Mouse (Mus musculus) neural tube, embryonic 15.5 days (tissue): Measurements from ENCODE around the gene Gm20388. TPM values are rescaled to one million over a fixed set of nuclear protein-coding genes. Genes with fewer than 3 reads are reported as not detected.

Experiments
- ATAC-seq: fragments of 200-750 bp; cut with Nextera tagmentation; 2 replicates; pipeline ENCODE4 v1.8.0; 2017; ENCODE audit warnings: mild to moderate bottlenecking, moderate TSS enrichment, moderate library complexity; ENCODE audit not compliant: low FRiP score
- H3K27ac ChIP-seq: fragments of 300-500 bp; sonication (generic); replicated peaks from 2 replicates; pipeline ENCODE4 v1.5.1; 2015; ENCODE audit warnings: mild to moderate bottlenecking, inconsistent platforms
- H3K27me3 ChIP-seq: fragments of 300-500 bp; sonication (generic); replicated peaks from 2 replicates; pipeline ENCODE4 v1.6.1; 2015; ENCODE audit warnings: inconsistent platforms
- H3K36me3 ChIP-seq: fragments of 300-500 bp; sonication (generic); 2 replicates; pipeline ENCODE4 v1.6.1; 2015; ENCODE audit warnings: inconsistent platforms
- H3K4me1 ChIP-seq: fragments of 300-500 bp; sonication (generic); 2 replicates; pipeline ENCODE4 v1.6.1; 2015; ENCODE audit warnings: inconsistent platforms
- H3K4me2 ChIP-seq: fragments of 300-500 bp; sonication (generic); 2 replicates; pipeline ENCODE4 v1.6.1; 2015; ENCODE audit warnings: inconsistent platforms, mild to moderate bottlenecking, moderate library complexity
- H3K4me3 ChIP-seq: fragments of 300-500 bp; sonication (generic); replicated peaks from 2 replicates; pipeline ENCODE4 v1.5.1; 2015; ENCODE audit warnings: mild to moderate bottlenecking, inconsistent platforms
- H3K9ac ChIP-seq: fragments of 300-500 bp; sonication (generic); replicated peaks from 2 replicates; pipeline ENCODE4 v1.6.1; 2015; ENCODE audit warnings: mild to moderate bottlenecking, inconsistent platforms
- H3K9me3 ChIP-seq: fragments of 300-500 bp; sonication (generic); replicated peaks from 2 replicates; pipeline ENCODE4 v1.6.1; 2016; ENCODE audit warnings: inconsistent platforms
- WGBS: fragments of 180-500 bp; shearing (Covaris S2); methylation state at CpG from one replicate; pipeline ENCODE4 v1.1.7; 2015; ENCODE audit warnings: mixed read lengths; 5-methylcytosine and 5-hydroxymethylcytosine counted together
- polyA plus RNA-seq: library from polyadenylated mRNA; unstranded; fragments of >200 nt; fragmentation: Nextera tagmentation; extraction: Ambion mirVana; gene quantifications from 2 replicates; pipeline ENCODE4 v1.2.1, GENCODE M21; 2015

Gene Gm20388
- polyA plus RNA-seq, 1 experiment from 2014 or later = not detected

DNA sequence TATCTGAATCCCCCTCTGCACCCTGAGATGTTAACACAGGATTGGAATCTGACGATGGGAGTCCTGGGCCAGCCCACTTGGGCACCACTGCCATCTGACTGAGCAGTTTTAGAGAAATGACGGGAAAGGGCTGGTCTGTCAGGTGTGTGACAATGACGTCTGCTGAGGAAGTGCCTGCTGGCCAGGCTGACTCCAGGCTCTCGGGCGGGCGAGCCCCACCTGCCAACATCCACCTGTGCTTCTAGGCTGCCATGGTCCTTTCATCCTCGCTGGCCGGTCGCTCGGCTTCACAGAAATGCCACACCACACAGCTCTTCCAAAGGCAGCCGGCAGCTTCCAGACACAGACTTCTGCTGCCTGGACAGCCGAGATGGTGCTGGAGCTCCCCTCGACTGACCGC is 1689.2 kb downstream of the Gm20388 start:
- Histone ChIP-seq H3K9me3 (no peaks in the 10 kb centered on the region), H3K4me1 (no peaks in the 10 kb centered on the region), H3K27me3 (no peaks in the 10 kb centered on the region), H3K27ac (no peak overlapping the region), H3K36me3 (peaks cover 76% of the 10 kb centered on the region), H3K4me3 (no peak overlapping the region), H3K9ac (no peak overlapping the region), H3K4me2 (no peak overlapping the region)
- 94% methylated on average over 14 of the region's 14 CpGs for WGBS
- ATAC-seq = no peak

- Histone ChIP-seq H3K36me3 (peaks cover 84% of the 10 kb centered on the region), H3K9ac (no peak overlapping the region), H3K4me1 (no peaks in the 10 kb centered on the region), H3K4me2 (no peak overlapping the region), H3K9me3 (no peaks in the 10 kb centered on the region), H3K27ac (no peak overlapping the region), H3K4me3 (no peak overlapping the region), H3K27me3 (no peaks in the 10 kb centered on the region)
- no peak for ATAC-seq
- WGBS = 97% methylated on average over 12 of the region's 12 CpGs
Observed at GRCm38 (mm10) chr8:121602411-121602810, 1691.8 kb downstream of the Gm20388 start.

DNA sequence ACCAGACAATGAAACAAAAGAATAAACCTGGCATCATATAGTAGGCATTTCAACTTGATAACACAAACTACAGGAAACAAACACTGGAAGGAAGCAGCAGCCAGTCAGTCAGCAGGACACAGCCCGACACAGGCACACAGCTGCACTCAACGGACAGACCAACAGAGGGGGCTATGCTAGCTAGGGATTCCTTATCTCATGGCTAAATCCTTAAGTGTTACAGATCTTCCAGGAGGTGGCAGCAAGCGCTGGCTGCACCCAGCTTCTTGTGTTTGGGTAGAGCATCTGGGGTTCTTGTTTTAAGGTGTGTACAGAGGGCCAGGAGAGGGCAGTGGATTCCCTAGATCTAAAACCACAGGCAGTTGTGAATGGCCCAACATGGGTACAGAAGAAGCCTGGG is 1692.2 kb downstream of the Gm20388 start:
- Histone ChIP-seq H3K4me1 (no peaks in the 10 kb centered on the region), H3K9me3 (no peaks in the 10 kb centered on the region), H3K27ac (no peak overlapping the region), H3K4me3 (no peak overlapping the region), H3K4me2 (no peak overlapping the region), H3K27me3 (no peaks in the 10 kb centered on the region), H3K36me3 (peaks cover 84% of the 10 kb centered on the region), H3K9ac (no peak overlapping the region)
- ATAC-seq = no peak
- 23% methylated on average over 3 of the region's 3 CpGs for WGBS

DNA sequence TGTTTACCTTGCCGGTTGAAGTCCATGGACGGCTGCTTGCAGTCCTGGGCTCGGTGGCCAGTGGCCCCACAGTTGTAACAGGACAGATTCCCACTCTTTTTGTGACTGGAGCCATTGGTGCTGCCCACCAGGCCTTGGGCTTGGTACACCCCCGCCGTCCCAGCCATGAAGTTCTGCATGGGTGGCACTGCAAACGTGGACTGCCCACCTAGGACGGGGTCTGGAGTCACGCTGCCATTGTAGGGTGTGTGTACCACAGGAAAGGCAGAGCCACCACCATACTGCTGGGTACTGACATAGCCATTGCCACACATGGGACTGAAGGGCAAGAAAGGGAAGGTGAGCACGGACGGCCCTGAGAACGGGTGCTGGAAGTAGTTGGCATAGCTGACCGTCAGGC is 1693.2 kb downstream of the Gm20388 start:
- no peak for ATAC-seq
- Histone ChIP-seq H3K36me3 (peaks cover 87% of the 10 kb centered on the region), H3K9ac (no peak overlapping the region)

GRCm38 (mm10) chr8:121607661-121608060 is 1697.0 kb downstream of the Gm20388 start:
- 88% methylated on average over 5 of the region's 5 CpGs for WGBS
- H3K4me1 ChIP-seq = no peaks in the 10 kb centered on the region
- H3K36me3 ChIP-seq = peaks cover 76% of the 10 kb centered on the region
- no peaks in the 10 kb centered on the region for H3K9me3 ChIP-seq
- H3K9ac ChIP-seq = no peak overlapping the region
- H3K27ac ChIP-seq = no peak overlapping the region
- no peaks in the 10 kb centered on the region for H3K27me3 ChIP-seq
- no peak overlapping the region for H3K4me3 ChIP-seq
- no peak for ATAC-seq
- H3K4me2 ChIP-seq = no peak overlapping the region

More for the DNA sequence above, 1693.2 kb downstream of the Gm20388 start:
- Histone ChIP-seq H3K27me3 (no peaks in the 10 kb centered on the region), H3K27ac (no peak overlapping the region), H3K4me3 (no peak overlapping the region), H3K4me1 (no peaks in the 10 kb centered on the region), H3K9me3 (no peaks in the 10 kb centered on the region), H3K4me2 (no peak overlapping the region)
- 97% methylated on average over 12 of the region's 12 CpGs for WGBS

GRCm38 (mm10) chr8:121609251-121609650 is 1698.6 kb downstream of the Gm20388 start:
- Histone ChIP-seq H3K4me1 (no peaks in the 10 kb centered on the region), H3K4me2 (no peak overlapping the region), H3K9me3 (no peaks in the 10 kb centered on the region), H3K9ac (no peak overlapping the region), H3K27me3 (no peaks in the 10 kb centered on the region), H3K27ac (no peak overlapping the region), H3K36me3 (peaks cover 63% of the 10 kb centered on the region), H3K4me3 (no peak overlapping the region)
- ATAC-seq = no peak
- 91% methylated on average over 15 of the region's 15 CpGs for WGBS

- no peak overlapping the region for H3K27ac ChIP-seq
- peaks cover 56% of the 10 kb centered on the region for H3K36me3 ChIP-seq
- WGBS = 91% methylated on average over 11 of the region's 11 CpGs
- H3K4me2 ChIP-seq = no peak overlapping the region
- no peaks in the 10 kb centered on the region for H3K9me3 ChIP-seq
- H3K4me1 ChIP-seq = 0 out of 2 replicates have a peak, but pooled peaks cover 2% of the 10 kb centered on the region
- H3K27me3 ChIP-seq = no peaks in the 10 kb centered on the region
- ATAC-seq = no peak
- H3K9ac ChIP-seq = no peak overlapping the region
- no peak overlapping the region for H3K4me3 ChIP-seq
Observed at GRCm38 (mm10) chr8:121609916-121610315, 1699.3 kb downstream of the Gm20388 start.

DNA sequence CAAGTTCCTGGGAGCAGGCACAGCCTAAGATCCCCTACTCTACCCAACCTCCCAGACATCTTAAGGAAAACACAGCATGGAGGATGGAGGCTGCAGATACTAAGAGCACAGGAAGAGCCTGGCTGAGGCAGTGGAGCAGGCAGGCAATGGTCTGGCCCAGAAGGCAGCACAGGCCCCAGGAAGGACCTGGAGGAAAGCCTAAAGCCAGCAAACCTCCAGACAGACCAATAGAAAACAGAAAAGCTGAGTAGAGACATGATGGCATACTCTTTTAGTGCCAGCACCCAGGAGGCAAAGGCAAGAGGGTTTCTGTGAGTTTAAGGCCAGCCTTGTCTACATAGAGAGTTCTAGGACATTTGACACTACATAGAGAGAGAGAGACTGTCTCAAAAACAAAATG is 1702.8 kb downstream of the Gm20388 start:
- H3K4me2 ChIP-seq = no peak overlapping the region
- peaks cover 10% of the 10 kb centered on the region; the same call in 1 of the 2 replicates for H3K4me1 ChIP-seq
- no peak overlapping the region for H3K4me3 ChIP-seq
- H3K36me3 ChIP-seq = peaks cover 28% of the 10 kb centered on the region
- no peak for ATAC-seq
- no peaks in the 10 kb centered on the region for H3K9me3 ChIP-seq
- H3K27ac ChIP-seq = no peak overlapping the region
- no peaks in the 10 kb centered on the region for H3K27me3 ChIP-seq
- H3K9ac ChIP-seq = no peak overlapping the region

GRCm38 (mm10) chr8:121619401-121619995 is 1708.9 kb downstream of the Gm20388 start:
- no peaks in the 10 kb centered on the region for H3K27me3 ChIP-seq
- H3K36me3 ChIP-seq = peaks cover 7% of the 10 kb centered on the region; the same call in 1 of the 2 replicates
- H3K4me1 ChIP-seq = peaks cover 64% of the 10 kb centered on the region
- H3K9ac ChIP-seq = no peak overlapping the region
- no peak for ATAC-seq
- no peak overlapping the region for H3K4me2 ChIP-seq
- peak overlapping the region; percentile 42 for H3K27ac ChIP-seq
- 59% methylated on average over 7 of the region's 7 CpGs for WGBS
- H3K9me3 ChIP-seq = no peaks in the 10 kb centered on the region
- H3K4me3 ChIP-seq = no peak overlapping the region

DNA sequence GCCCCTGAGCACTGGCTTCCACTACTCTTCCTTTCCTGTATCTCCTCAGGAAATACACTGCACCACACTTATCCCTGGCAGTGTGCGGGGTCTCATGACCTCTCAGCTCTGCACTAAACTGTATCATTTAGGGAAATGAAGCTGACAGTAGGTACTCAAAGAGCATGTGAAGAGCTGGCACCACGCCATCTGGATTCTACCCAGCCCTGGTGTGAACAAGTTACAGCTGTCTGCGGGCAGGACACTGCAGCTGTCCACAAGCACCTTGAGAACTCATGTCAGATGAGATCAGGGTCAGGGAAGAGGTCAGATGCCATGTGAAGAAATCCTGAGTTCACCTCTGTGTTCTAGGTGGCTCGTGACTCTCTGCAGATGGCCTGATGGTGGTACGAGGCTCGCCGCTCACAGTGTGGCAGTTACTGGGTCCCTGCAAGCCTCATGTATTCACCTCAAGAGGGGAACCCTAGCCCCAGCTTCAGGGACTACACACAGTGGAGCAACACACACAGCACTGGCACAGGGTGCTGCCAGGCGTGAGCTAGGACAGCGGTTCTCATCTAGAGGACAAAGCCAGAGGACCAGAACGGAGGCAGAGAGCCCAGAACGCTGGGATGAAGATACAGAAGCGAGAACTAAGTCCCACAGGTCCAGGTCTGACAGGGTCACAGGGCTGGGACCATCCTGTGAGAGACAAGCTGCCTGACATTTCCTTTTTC is 1710.3 kb downstream of the Gm20388 start:
- H3K4me1 ChIP-seq = peaks cover 70% of the 10 kb centered on the region
- H3K4me2 ChIP-seq = no peak overlapping the region
- peaks cover 8% of the 10 kb centered on the region; the same call in 1 of the 2 replicates for H3K36me3 ChIP-seq
- no peaks in the 10 kb centered on the region for H3K27me3 ChIP-seq
- 85% methylated on average over 12 of the region's 12 CpGs for WGBS
- H3K9me3 ChIP-seq = no peaks in the 10 kb centered on the region
- no peak overlapping the region for H3K9ac ChIP-seq
- ATAC-seq = no peak
- 0 out of 2 replicates have a peak overlapping the region, but pooled peaks have one; percentile 15 for H3K27ac ChIP-seq
- no peak overlapping the region for H3K4me3 ChIP-seq

GRCm38 (mm10) chr8:121621879-121622278 is 1711.2 kb downstream of the Gm20388 start:
- H3K36me3 ChIP-seq = peaks cover 17% of the 10 kb centered on the region
- no peak overlapping the region for H3K4me2 ChIP-seq
- WGBS = 65% methylated on average over 1 of the region's 1 CpGs
- no peak overlapping the region for H3K9ac ChIP-seq
- no peak overlapping the region for H3K4me3 ChIP-seq
- no peak overlapping the region for H3K27ac ChIP-seq
- H3K27me3 ChIP-seq = no peaks in the 10 kb centered on the region
- no peak for ATAC-seq
- H3K9me3 ChIP-seq = no peaks in the 10 kb centered on the region
- H3K4me1 ChIP-seq = peaks cover 78% of the 10 kb centered on the region

DNA sequence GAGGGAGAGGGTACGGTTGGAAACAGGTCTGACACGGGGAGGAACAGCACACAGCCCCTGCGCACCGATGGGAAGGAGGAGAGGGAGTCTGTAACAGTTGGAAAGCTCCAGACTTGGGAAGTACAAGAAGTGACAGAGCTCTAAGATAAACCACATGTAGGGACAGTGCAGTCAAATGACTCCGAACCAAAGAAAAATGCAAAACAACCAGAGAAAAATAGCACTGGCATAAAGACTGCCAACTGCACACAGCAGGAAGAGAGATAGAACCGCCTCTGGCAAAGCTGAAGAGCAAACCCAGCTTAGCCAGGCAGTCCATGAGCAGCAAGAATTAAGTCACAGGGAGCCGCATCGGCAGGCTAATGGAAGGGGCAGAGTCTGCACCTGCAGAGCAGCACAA is 1712.4 kb downstream of the Gm20388 start:
- peaks cover 26% of the 10 kb centered on the region for H3K36me3 ChIP-seq
- no peak overlapping the region for H3K4me2 ChIP-seq
- H3K4me1 ChIP-seq = peaks cover 75% of the 10 kb centered on the region
- no peaks in the 10 kb centered on the region for H3K27me3 ChIP-seq
- H3K4me3 ChIP-seq = no peak overlapping the region
- ATAC-seq = no peak
- 57% methylated on average over 8 of the region's 8 CpGs for WGBS
- no peaks in the 10 kb centered on the region for H3K9me3 ChIP-seq
- H3K9ac ChIP-seq = no peak overlapping the region
- H3K27ac ChIP-seq = peak overlapping the region; percentile 18; the same call in 1 of the 2 replicates
